Mouse (Mus musculus): ENCODE results near the gene Ssr1. TPM values are rescaled to one million over a fixed set of nuclear protein-coding genes. Genes with fewer than 3 reads are reported as not detected.

Ssr1 gene
- polyA plus RNA-seq, 1 experiment from 2014 or later: 98.5 TPM

DNA sequence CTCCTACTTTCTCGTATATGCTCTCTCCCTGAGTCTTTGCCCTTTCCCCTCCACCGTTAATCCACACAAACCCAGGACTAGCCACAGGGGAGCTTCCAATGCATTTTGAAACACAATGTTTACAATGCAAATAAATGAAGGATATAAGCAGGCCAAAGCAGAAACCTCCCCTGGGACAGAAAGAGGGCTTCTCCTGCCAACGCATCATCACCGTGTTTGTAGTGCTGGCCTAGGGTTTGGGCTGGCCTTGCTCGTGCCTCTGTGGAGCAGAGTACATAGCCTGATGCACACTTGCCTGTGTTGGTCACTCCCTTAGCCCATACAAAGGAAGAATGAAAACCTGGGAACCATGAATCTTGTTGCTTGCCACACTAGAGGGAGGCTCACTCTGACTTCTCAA lies 53.4 kb downstream of the Ssr1 start:
- ATAC-seq (ENCODE audit: insufficient number of reproducible peaks, insufficient read depth, low FRiP score, low read depth): no peak
- Histone ChIP-seq H3K4me3 (ENCODE audit: low read depth, low read length) (no peak overlapping the region), H3K4me2 (replicated peaks; ENCODE audit: low read depth, low read length) (no peak overlapping the region), H3K4me1 (ENCODE audit: control insufficient read depth, insufficient read depth, low read length) (peaks cover 12% of the 10 kb centered on the region; the same call in 1 of the 2 replicates), H3K36me3 (ENCODE audit: control insufficient read depth, insufficient read depth, low read length) (peaks cover 24% of the 10 kb centered on the region), H3K27me3 (ENCODE audit: control insufficient read depth, insufficient read depth, low read length) (no peaks in the 10 kb centered on the region), H3K9ac (replicated peaks; ENCODE audit: low read depth, low read length) (no peak overlapping the region), H3K27ac (ENCODE audit: low read length) (no peak overlapping the region), H3K9me3 (ENCODE audit: control insufficient read depth, low read depth, low read length) (no peaks in the 10 kb centered on the region)
- WGBS: 63% methylated on average over 5 of the region's 5 CpGs

DNA sequence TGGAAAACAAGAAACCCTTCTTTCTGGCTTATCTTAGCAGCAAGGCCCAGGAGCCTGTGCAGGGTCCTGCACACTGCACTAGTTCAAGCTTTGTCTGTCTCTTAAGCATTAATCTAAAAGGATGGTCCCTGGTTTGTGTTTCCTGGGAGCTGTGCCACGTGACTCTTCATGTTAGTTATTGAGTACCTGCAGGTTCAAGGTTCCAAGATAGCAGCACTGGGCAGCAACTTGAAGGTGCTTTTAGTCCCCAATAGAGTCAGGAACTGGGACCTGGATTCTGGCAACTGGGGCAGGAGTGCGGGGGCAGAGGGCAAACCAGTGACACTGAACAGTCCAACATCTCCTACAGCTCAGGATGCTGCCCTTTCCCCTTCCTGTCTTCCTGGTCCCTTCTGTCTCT lies 53.9 kb downstream of the Ssr1 start:
- Histone ChIP-seq H3K4me2 (replicated peaks; ENCODE audit: low read depth, low read length) (no peak overlapping the region), H3K27ac (ENCODE audit: low read length) (no peak overlapping the region), H3K4me1 (ENCODE audit: control insufficient read depth, insufficient read depth, low read length) (peaks cover 12% of the 10 kb centered on the region; the same call in 1 of the 2 replicates), H3K9ac (replicated peaks; ENCODE audit: low read depth, low read length) (no peak overlapping the region), H3K36me3 (ENCODE audit: control insufficient read depth, insufficient read depth, low read length) (peaks cover 28% of the 10 kb centered on the region), H3K4me3 (ENCODE audit: low read depth, low read length) (no peak overlapping the region), H3K27me3 (ENCODE audit: control insufficient read depth, insufficient read depth, low read length) (no peaks in the 10 kb centered on the region), H3K9me3 (ENCODE audit: control insufficient read depth, low read depth, low read length) (no peaks in the 10 kb centered on the region)
- ATAC-seq (ENCODE audit: insufficient number of reproducible peaks, insufficient read depth, low FRiP score, low read depth): no peak
- 65% methylated on average over 2 of the region's 2 CpGs for WGBS

DNA sequence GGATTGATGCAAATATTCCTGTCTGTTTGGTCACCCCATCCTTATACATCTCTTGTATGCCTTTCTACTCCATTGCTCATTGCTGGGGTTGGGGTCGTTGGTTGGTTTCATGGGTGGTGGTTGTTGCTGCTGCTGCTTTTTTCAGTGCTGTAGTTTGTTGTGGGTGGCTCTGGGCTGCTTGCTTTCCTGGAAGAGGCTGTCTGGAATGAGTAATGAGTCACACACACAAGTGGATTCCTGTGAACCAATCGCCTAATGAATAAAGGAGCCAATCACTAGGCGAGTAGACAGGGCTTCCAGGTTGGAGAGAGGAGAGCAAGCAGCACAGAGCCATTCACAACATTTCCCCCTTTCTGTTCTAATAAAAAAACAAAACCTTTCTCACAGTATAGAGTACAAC lies 57.7 kb downstream of the Ssr1 start:
- no peak for ATAC-seq (ENCODE audit: insufficient number of reproducible peaks, insufficient read depth, low FRiP score, low read depth)
- Histone ChIP-seq H3K36me3 (ENCODE audit: control insufficient read depth, insufficient read depth, low read length) (peaks cover 39% of the 10 kb centered on the region), H3K27me3 (ENCODE audit: control insufficient read depth, insufficient read depth, low read length) (no peaks in the 10 kb centered on the region)

DNA sequence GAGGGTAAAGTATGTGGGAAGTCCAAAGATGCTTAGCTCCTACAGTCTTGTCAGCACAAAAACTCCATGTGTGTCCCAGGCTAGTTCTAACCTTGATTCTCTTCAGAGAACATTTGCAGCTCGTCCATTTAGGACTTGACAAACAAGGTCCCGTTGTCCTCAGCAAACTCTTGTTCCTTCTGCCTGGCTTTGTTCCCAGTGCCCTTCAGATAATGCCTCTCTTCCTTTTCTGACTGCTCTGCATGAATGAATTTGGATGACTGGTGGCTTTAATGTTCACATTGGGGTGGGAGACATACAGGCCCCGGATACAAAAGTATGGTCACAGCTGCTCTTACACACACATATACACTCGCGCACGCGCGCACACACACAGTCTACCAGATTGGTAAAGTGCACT lies 59.1 kb downstream of the Ssr1 start:
- no peaks in the 10 kb centered on the region for H3K27me3 ChIP-seq (ENCODE audit: control insufficient read depth, insufficient read depth, low read length)
- H3K4me1 ChIP-seq (ENCODE audit: control insufficient read depth, insufficient read depth, low read length): no peaks in the 10 kb centered on the region
- no peaks in the 10 kb centered on the region for H3K9me3 ChIP-seq (ENCODE audit: control insufficient read depth, low read depth, low read length)
- H3K27ac ChIP-seq (ENCODE audit: low read length): no peak overlapping the region
- 72% methylated on average over 8 of the region's 8 CpGs for WGBS
- no peak overlapping the region for H3K4me2 ChIP-seq (replicated peaks; ENCODE audit: low read depth, low read length)
- H3K9ac ChIP-seq (replicated peaks; ENCODE audit: low read depth, low read length): no peak overlapping the region
- no peak overlapping the region for H3K4me3 ChIP-seq (ENCODE audit: low read depth, low read length)
- no peak for ATAC-seq (ENCODE audit: insufficient number of reproducible peaks, insufficient read depth, low FRiP score, low read depth)
- H3K36me3 ChIP-seq (ENCODE audit: control insufficient read depth, insufficient read depth, low read length): peaks cover 49% of the 10 kb centered on the region

More for the DNA sequence above, 57.7 kb downstream of the Ssr1 start:
- Histone ChIP-seq H3K4me2 (replicated peaks; ENCODE audit: low read depth, low read length) (no peak overlapping the region), H3K4me3 (ENCODE audit: low read depth, low read length) (no peak overlapping the region), H3K27ac (ENCODE audit: low read length) (no peak overlapping the region), H3K4me1 (ENCODE audit: control insufficient read depth, insufficient read depth, low read length) (0 out of 2 replicates have a peak, but pooled peaks cover 2% of the 10 kb centered on the region), H3K9ac (replicated peaks; ENCODE audit: low read depth, low read length) (no peak overlapping the region), H3K9me3 (ENCODE audit: control insufficient read depth, low read depth, low read length) (no peaks in the 10 kb centered on the region)
- WGBS: 84% methylated on average over 3 of the region's 3 CpGs

DNA sequence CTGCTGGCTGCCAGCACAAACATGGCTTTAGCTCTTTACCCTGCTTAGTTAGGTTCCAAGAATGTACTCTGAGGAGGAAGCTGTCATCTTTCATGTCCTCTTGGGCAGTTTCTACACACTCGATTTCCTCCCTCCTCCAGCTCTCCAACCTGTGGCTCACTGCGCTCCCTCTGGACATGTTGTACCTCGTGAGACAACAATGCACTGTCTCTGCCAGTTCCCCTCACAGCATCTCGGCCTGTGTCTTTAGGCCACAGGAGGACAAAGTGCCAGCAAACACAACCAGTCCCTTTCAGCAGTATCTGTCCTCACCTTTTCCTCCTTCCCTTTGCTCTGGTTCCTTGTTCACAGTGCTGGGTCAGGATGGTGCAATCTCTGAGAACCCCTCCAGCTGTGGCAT lies 59.9 kb downstream of the Ssr1 start:
- WGBS: 82% methylated on average over 4 of the region's 4 CpGs

DNA sequence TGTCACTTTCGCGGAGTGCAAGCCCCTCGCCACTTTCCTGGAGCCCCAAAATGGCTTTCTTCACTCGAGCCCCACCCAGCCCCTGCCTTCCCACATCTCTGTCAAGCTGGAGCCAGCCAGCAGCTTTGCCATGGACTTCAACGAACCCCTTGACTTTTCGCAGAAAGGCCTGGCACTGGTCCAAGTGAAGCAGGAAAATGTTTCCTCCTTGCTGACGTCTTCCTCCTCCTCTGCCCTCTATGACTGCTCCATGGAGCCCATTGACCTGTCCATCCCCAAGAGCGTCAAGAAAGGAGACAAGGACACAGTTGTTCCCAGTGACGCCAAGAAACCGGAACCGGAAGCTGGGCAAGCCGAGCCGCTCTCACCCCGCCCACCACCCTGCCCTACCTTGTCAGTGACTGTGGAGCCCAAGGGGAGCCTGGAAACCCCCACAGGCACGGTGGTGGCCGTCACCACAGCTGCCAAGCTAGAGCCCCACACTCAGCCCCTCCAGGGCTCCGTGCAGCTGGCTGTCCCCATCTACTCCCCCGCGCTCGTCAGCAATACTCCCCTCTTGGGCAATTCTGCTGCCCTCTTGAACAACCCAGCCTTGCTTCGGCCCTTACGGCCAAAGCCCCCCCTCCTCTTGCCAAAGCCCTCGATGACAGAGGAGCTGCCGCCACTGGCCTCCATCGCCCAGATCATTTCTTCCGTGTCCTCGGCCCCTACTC lies 62.7 kb downstream of the Ssr1 start:
- H3K4me3 ChIP-seq (ENCODE audit: low read depth, low read length): no peak overlapping the region
- 76% methylated on average over 27 of the region's 27 CpGs for WGBS
- ATAC-seq (ENCODE audit: insufficient number of reproducible peaks, insufficient read depth, low FRiP score, low read depth): no peak; the same call in 1 of the 2 replicates

More for the DNA sequence above, 59.9 kb downstream of the Ssr1 start:
- ATAC-seq (ENCODE audit: insufficient number of reproducible peaks, insufficient read depth, low FRiP score, low read depth): no peak
- Histone ChIP-seq H3K9me3 (ENCODE audit: control insufficient read depth, low read depth, low read length) (no peaks in the 10 kb centered on the region), H3K36me3 (ENCODE audit: control insufficient read depth, insufficient read depth, low read length) (peaks cover 57% of the 10 kb centered on the region), H3K4me3 (ENCODE audit: low read depth, low read length) (no peak overlapping the region), H3K4me1 (ENCODE audit: control insufficient read depth, insufficient read depth, low read length) (no peaks in the 10 kb centered on the region), H3K27ac (ENCODE audit: low read length) (no peak overlapping the region), H3K27me3 (ENCODE audit: control insufficient read depth, insufficient read depth, low read length) (no peaks in the 10 kb centered on the region), H3K9ac (replicated peaks; ENCODE audit: low read depth, low read length) (no peak overlapping the region), H3K4me2 (replicated peaks; ENCODE audit: low read depth, low read length) (no peak overlapping the region)

DNA sequence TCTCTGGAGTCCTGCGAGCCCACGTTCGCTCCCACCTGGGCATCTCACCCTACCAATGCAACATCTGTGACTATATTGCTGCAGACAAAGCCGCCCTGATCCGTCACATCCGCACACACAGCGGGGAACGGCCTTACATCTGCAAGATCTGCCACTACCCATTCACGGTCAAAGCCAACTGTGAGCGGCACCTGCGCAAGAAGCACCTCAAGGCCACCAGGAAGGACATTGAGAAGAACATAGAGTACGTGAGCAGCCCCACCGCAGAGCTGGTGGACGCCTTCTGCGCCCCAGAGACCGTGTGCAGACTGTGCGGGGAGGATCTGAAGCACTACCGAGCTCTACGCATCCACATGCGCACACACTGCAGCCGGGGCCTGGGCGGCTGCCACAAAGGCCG lies 63.4 kb downstream of the Ssr1 start:
- Histone ChIP-seq H3K9ac (replicated peaks; ENCODE audit: low read depth, low read length) (no peak overlapping the region), H3K9me3 (ENCODE audit: control insufficient read depth, low read depth, low read length) (no peaks in the 10 kb centered on the region), H3K27ac (ENCODE audit: low read length) (no peak overlapping the region), H3K36me3 (ENCODE audit: control insufficient read depth, insufficient read depth, low read length) (peaks cover 67% of the 10 kb centered on the region), H3K27me3 (ENCODE audit: control insufficient read depth, insufficient read depth, low read length) (no peaks in the 10 kb centered on the region), H3K4me3 (ENCODE audit: low read depth, low read length) (no peak overlapping the region), H3K4me2 (replicated peaks; ENCODE audit: low read depth, low read length) (no peak overlapping the region), H3K4me1 (ENCODE audit: control insufficient read depth, insufficient read depth, low read length) (no peaks in the 10 kb centered on the region)
- WGBS: 95% methylated on average over 23 of the region's 23 CpGs
- no peak for ATAC-seq (ENCODE audit: insufficient number of reproducible peaks, insufficient read depth, low FRiP score, low read depth)

More for the DNA sequence above, 62.7 kb downstream of the Ssr1 start:
- Histone ChIP-seq H3K36me3 (ENCODE audit: control insufficient read depth, insufficient read depth, low read length) (peaks cover 68% of the 10 kb centered on the region), H3K27me3 (ENCODE audit: control insufficient read depth, insufficient read depth, low read length) (no peaks in the 10 kb centered on the region), H3K4me2 (replicated peaks; ENCODE audit: low read depth, low read length) (no peak overlapping the region), H3K27ac (ENCODE audit: low read length) (no peak overlapping the region), H3K4me1 (ENCODE audit: control insufficient read depth, insufficient read depth, low read length) (no peaks in the 10 kb centered on the region), H3K9me3 (ENCODE audit: control insufficient read depth, low read depth, low read length) (no peaks in the 10 kb centered on the region), H3K9ac (replicated peaks; ENCODE audit: low read depth, low read length) (no peak overlapping the region)

DNA sequence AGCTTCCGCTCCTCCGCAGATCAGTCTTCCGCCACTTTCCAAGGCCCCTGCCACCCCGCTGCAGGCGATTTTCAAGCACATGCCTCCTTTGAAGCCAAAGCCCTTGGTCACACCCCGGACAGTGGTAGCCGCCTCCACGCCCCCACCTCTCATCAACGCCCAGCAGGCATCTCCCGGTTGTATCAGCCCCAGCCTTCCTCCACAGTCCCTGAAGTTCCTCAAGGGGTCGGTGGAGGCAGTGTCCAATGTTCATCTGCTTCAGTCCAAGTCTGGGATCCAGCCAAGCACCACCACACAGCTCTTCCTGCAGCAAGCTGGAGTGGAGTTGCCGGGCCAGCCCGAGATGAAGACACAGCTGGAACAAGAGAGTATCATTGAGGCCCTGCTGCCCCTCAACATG lies 63.9 kb downstream of the Ssr1 start:
- H3K4me1 ChIP-seq (ENCODE audit: control insufficient read depth, insufficient read depth, low read length): no peaks in the 10 kb centered on the region
- H3K4me2 ChIP-seq (replicated peaks; ENCODE audit: low read depth, low read length): no peak overlapping the region
- H3K9me3 ChIP-seq (ENCODE audit: control insufficient read depth, low read depth, low read length): no peaks in the 10 kb centered on the region
- no peak overlapping the region for H3K9ac ChIP-seq (replicated peaks; ENCODE audit: low read depth, low read length)
- H3K27ac ChIP-seq (ENCODE audit: low read length): no peak overlapping the region
- no peak for ATAC-seq (ENCODE audit: insufficient number of reproducible peaks, insufficient read depth, low FRiP score, low read depth)
- H3K36me3 ChIP-seq (ENCODE audit: control insufficient read depth, insufficient read depth, low read length): peaks cover 63% of the 10 kb centered on the region
- H3K27me3 ChIP-seq (ENCODE audit: control insufficient read depth, insufficient read depth, low read length): no peaks in the 10 kb centered on the region
- 82% methylated on average over 13 of the region's 13 CpGs for WGBS
- H3K4me3 ChIP-seq (ENCODE audit: low read depth, low read length): no peak overlapping the region

DNA sequence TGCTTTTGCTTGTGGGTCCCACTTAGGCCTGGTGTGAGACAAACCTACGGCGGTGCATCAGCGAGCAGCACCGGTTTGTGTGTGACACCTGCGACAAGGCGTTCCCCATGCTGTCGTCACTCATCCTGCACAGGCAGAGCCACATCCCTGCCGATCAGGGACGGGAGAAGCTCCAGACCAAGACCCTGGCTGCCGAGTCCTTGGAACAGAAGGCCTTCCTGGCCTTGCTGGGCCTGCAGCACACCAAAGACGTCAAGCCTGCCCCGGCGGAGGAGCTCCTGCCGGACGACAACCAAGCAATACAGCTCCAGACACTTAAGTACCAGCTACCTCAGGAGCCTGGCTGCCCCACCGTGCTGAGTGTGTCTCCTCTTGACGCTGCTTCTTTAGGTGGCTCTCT lies 64.5 kb downstream of the Ssr1 start:
- WGBS: 89% methylated on average over 17 of the region's 17 CpGs
- Histone ChIP-seq H3K27me3 (ENCODE audit: control insufficient read depth, insufficient read depth, low read length) (no peaks in the 10 kb centered on the region), H3K4me1 (ENCODE audit: control insufficient read depth, insufficient read depth, low read length) (no peaks in the 10 kb centered on the region), H3K9ac (replicated peaks; ENCODE audit: low read depth, low read length) (no peak overlapping the region), H3K27ac (ENCODE audit: low read length) (no peak overlapping the region), H3K36me3 (ENCODE audit: control insufficient read depth, insufficient read depth, low read length) (peaks cover 59% of the 10 kb centered on the region), H3K9me3 (ENCODE audit: control insufficient read depth, low read depth, low read length) (no peaks in the 10 kb centered on the region), H3K4me2 (replicated peaks; ENCODE audit: low read depth, low read length) (no peak overlapping the region), H3K4me3 (ENCODE audit: low read depth, low read length) (no peak overlapping the region)
- no peak for ATAC-seq (ENCODE audit: insufficient number of reproducible peaks, insufficient read depth, low FRiP score, low read depth)
